Comparison of ENCODE assay signal across 25 mouse cellular contexts in the genomic region with DNA sequence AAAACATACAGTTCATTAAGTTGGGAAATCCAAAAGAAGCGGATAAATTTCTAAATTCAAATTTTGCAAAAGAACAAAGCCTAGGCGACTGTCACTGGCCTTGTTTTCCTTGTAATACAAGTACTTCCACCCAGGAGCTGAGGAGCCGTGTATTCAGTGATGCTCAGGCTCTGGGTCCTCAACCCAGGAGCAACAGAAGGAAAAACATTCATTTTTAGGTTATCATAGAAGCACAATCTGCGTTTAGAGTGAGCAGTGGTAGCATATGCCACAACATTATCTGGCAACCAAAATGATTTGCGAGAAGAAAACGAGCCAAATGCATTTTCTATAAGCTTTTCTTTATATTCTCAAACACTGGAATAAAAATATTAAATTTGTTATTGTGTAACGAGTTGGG.
DNase-seq lines count a peak whose midpoint lies in the region; ATAC-seq and TF ChIP-seq lines count a peak whose summit lies in the region.
"Had no signal": no experiment of that assay in that cellular context is flagged by ENCODE, and none has a peak within 500 bp of the region (broad histone marks: within the 10 kb centered on the region; RNA-seq: fewer than 3 reads in every experiment).

No protein-coding gene starts in this region.

- no peaks in the 10 kb centered on the region for H3K9me3 ChIP-seq in forebrain, embryonic 13.5 days (replicated peaks)
- no peaks in the 10 kb centered on the region for H3K9me3 ChIP-seq in forebrain, embryonic 10.5 days
- H3K9me3 ChIP-seq: embryonic facial prominence, embryonic 10.5 days; embryonic facial prominence, embryonic 13.5 days; hindbrain, embryonic 12.5 days; hindbrain, embryonic 15.5 days had no signal

- no peak overlapping the region for H3K27ac ChIP-seq in forebrain, embryonic 13.5 days
- no peak overlapping the region for H3K27ac ChIP-seq in forebrain, embryonic 10.5 days
- H3K27ac ChIP-seq in cortical plate, adult 2 months (ENCODE audit: insufficient read depth, low read length) = peak overlapping the region; percentile 46; the same call in 1 of the 2 replicates
- H3K27ac ChIP-seq: embryonic facial prominence, embryonic 10.5 days; embryonic facial prominence, embryonic 13.5 days; hindbrain, embryonic 12.5 days; hindbrain, embryonic 15.5 days had no signal

- H3K4me3 ChIP-seq in forebrain, embryonic 13.5 days = no peak overlapping the region
- no peak overlapping the region for H3K4me3 ChIP-seq in forebrain, embryonic 10.5 days
- H3K4me3 ChIP-seq in cortical plate, adult 2 months (ENCODE audit: insufficient read depth, low read length) = no peak overlapping the region
- H3K4me3 ChIP-seq: embryonic facial prominence, embryonic 10.5 days; embryonic facial prominence, embryonic 13.5 days; erythroblast, embryonic 14.5 days; hindbrain, embryonic 12.5 days; hindbrain, embryonic 15.5 days had no signal

- DNase-seq in forebrain, embryonic 10.5 days (ENCODE audit: extremely low spot score, low spot score) = no peak
- no peak for DNase-seq in frontal cortex, postnatal 10 days (ENCODE audit: low spot score in 2 of 2)
- DNase-seq in right cerebral cortex, postnatal 25 days = no peak
- DNase-seq: adrenal gland, adult 8-10 months; adrenal gland, postnatal 25 days; cerebellum, adult 11 months; cerebellum, adult 2 months; cerebellum, adult 9-11 months; cerebellum, postnatal 25 days; embryo, embryonic 11 days; gastrocnemius, postnatal 10 days; gastrocnemius, postnatal 36 days; heart, adult 11 months had no signal

- no peak for TF ChIP-seq POLR2A in cortical plate, adult 2 months (IDR thresholded peaks at IDR 0.05; ENCODE audit: extremely low read depth, insufficient read depth, low read length)

- H3K27me3 ChIP-seq in forebrain, embryonic 13.5 days = no peaks in the 10 kb centered on the region
- no peaks in the 10 kb centered on the region for H3K27me3 ChIP-seq in forebrain, embryonic 10.5 days (ENCODE audit: poor library complexity, severe bottlenecking)
- H3K27me3 ChIP-seq: embryonic facial prominence, embryonic 13.5 days; hindbrain, embryonic 12.5 days; hindbrain, embryonic 15.5 days had no signal

- no peaks in the 10 kb centered on the region for H3K36me3 ChIP-seq in forebrain, embryonic 13.5 days (ENCODE audit: poor library complexity, severe bottlenecking)
- H3K36me3 ChIP-seq in forebrain, embryonic 10.5 days (replicated peaks) = no peaks in the 10 kb centered on the region
- H3K36me3 ChIP-seq: embryonic facial prominence, embryonic 10.5 days; embryonic facial prominence, embryonic 13.5 days; hindbrain, embryonic 12.5 days; hindbrain, embryonic 15.5 days had no signal

- no peak for TF ChIP-seq CTCF in cortical plate, adult 2 months (IDR thresholded peaks at IDR 0.05; ENCODE audit: extremely low read depth, insufficient read depth, low read length)

- peak; percentile 61; the same call in 1 of the 2 replicates for ATAC-seq in forebrain, embryonic 13.5 days
- peak; percentile 58 for ATAC-seq in frontal cortex, adult (ENCODE audit: low TSS enrichment)
- ATAC-seq in granulocyte monocyte progenitor cell, adult 5-6 weeks (replicated peaks; ENCODE audit: poor library complexity, severe bottlenecking) = no peak
- ATAC-seq: activated CD4-positive, CD25-positive, alpha-beta regulatory T cell, adult 4 months; intestine, postnatal 0 days had no signal

- H3K4me1 ChIP-seq in forebrain, embryonic 13.5 days = no peaks in the 10 kb centered on the region
- no peaks in the 10 kb centered on the region for H3K4me1 ChIP-seq in forebrain, embryonic 10.5 days
- H3K4me1 ChIP-seq in cortical plate, adult 2 months (ENCODE audit: control insufficient read depth, insufficient read depth, low read length) = no peaks in the 10 kb centered on the region; the same call in 1 of the 2 replicates
- H3K4me1 ChIP-seq: embryonic facial prominence, embryonic 10.5 days; embryonic facial prominence, embryonic 13.5 days; hindbrain, embryonic 12.5 days; hindbrain, embryonic 15.5 days had no signal

- 83% methylated on average over 7 of the region's 7 CpGs for WGBS in forebrain, embryonic 13.5 days
- 84% methylated on average over 7 of the region's 7 CpGs for WGBS in forebrain, embryonic 10.5 days

- no peak overlapping the region for H3K4me2 ChIP-seq in forebrain, embryonic 13.5 days
- H3K4me2 ChIP-seq: embryonic facial prominence, embryonic 13.5 days; heart, embryonic 11.5 days; hindbrain, embryonic 12.5 days; hindbrain, embryonic 15.5 days had no signal

- no peak overlapping the region for H3K9ac ChIP-seq in forebrain, embryonic 13.5 days
- H3K9ac ChIP-seq: embryonic facial prominence, embryonic 13.5 days; hindbrain, embryonic 12.5 days; hindbrain, embryonic 15.5 days had no signal
